Mouse (Mus musculus) gastrocnemius, postnatal 25 days (tissue): ENCODE measurements at regions not wholly inside any gene's neighbourhood (a gene's known extent, or its start where the extent isn't known, plus 50 kb on each side); places are given as distances from the start of the nearest gene placed in this dataset.

Experiments
- DNase-seq: peaks from one replicate; pipeline ENCODE4 v3.0.0; 2022

- no peak for DNase-seq
Observed at GRCm38 (mm10) chr8:8762354-8762753, 72.0 kb upstream of the Arglu1 start.

DNA sequence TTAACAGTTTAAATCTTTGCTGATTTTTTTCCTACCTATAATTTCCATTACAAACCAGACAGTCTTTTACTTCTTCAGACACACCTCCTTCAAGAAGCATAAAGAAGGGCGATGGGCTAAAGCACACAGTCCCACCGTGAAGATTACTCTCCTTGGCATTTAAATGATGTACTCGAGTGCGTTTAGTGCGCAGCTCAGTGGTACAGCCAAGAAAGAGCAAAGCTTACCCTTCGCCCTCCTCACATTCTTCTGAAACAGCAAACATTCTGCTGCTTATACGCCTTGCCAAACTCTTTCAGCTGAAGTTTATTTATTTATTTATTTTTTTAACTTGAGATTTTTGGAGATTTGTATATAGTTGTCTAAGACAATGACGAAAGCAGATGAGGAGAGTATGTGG lies 68.0 kb upstream of the Arglu1 start:
- no peak for DNase-seq

- DNase-seq = no peak
Observed at GRCm38 (mm10) chr8:8751208-8751607, 60.9 kb upstream of the Arglu1 start.

GRCm38 (mm10) chr8:8746691-8747090 lies 56.4 kb upstream of the Arglu1 start:
- DNase-seq = no peak

DNA sequence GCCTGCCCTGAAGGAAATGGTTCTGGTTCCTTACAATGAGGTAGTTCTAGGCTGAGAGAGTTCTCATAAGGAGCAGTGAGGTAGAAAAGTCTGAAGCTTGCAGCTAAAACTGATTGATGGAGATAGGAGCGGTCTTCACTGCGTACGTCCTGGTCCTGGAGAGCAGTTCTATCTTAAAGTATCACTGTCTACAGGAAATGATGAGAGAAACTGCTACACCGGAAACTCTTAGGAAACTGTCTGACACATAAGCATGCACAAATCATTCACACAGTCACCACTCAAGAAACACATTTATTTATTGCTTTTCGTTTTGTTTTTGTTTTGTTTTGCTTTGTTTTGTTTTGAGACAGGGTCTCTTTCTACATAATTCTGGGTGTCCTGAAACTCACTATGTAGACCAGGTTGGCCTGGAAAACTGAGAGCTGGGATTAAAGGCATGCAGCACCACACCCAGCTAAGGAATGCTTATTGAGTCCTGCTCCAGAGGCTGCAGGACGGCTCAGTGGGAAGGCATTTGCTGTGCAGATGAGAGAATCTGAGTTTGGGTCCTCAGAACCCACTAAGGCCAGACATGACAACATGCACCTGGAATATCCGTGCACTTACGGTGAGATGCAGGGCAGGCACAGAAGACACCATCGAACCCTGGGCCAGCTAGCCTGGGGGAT lies 55.4 kb upstream of the Arglu1 start:
- DNase-seq = no peak
